Mouse (Mus musculus) myocyte (in vitro differentiated cells): ENCODE measurements around the gene Zfhx3.

Source experiments
- MAX ChIP-seq: IDR thresholded peaks from one replicate; pipeline ENCODE4 v1.6.1; 2011; ENCODE audit warnings: low read depth, mild to moderate bottlenecking, control low read depth
- MYOD1 ChIP-seq, 3 experiments: IDR thresholded peaks; one replicate each; pipeline ENCODE4 v1.6.1; 2011; ENCODE audit warnings: control low read depth in 2 of 3, low read depth in 2 of 3, mild to moderate bottlenecking in 2 of 3, moderate library complexity in 1 of 3; ENCODE audit not compliant: insufficient read length in 2 of 3, control insufficient read depth in 1 of 3
- POLR2A ChIP-seq: IDR thresholded peaks from one replicate; pipeline ENCODE4 v1.6.1; 2011; ENCODE audit warnings: low read depth, mild to moderate bottlenecking, control low read depth, moderate library complexity; ENCODE audit not compliant: insufficient read length
- REST ChIP-seq: IDR thresholded peaks from one replicate; pipeline ENCODE4 v1.6.1; 2011; ENCODE audit warnings: mild to moderate bottlenecking, control low read depth, moderate library complexity; ENCODE audit not compliant: insufficient read depth, insufficient read length
- TCF12 ChIP-seq: IDR thresholded peaks from one replicate; pipeline ENCODE4 v1.6.1; 2011; ENCODE audit warnings: mild to moderate bottlenecking, control low read depth; ENCODE audit not compliant: poor library complexity, insufficient read depth, severe bottlenecking
- USF1 ChIP-seq: IDR thresholded peaks from one replicate; pipeline ENCODE4 v1.6.1; 2011; ENCODE audit warnings: low read depth, mild to moderate bottlenecking, control low read depth, moderate library complexity

DNA sequence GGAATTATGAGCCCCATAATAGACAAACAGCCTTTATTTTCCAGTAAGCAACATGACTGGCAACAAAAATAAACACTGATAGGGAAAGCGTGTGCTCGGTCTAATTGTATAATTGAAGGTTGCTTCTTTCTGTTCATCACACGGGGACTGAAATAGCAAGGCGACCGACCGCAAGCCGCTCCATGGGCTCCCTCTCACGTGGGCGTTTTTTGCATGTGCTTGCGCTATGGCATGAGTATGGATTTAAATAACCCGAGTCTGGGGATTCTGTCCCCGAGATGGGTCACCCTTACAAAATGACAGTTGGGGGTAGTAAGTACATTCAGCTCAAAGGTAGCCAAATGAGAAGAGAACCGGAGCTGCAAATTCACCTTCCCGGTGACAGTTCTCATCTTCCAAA, 405.9 kb downstream of the Zfhx3 start:
- no peak for TF ChIP-seq REST
- no peak for TF ChIP-seq POLR2A
- no peak for TF ChIP-seq MAX
- TF ChIP-seq MYOD1 (IDR thresholded peaks at IDR 0.05; ENCODE audit: control insufficient read depth in 1 of 3, insufficient read length in 2 of 3, low read depth in 2 of 3): no peak
- TF ChIP-seq USF1: no peak
- TF ChIP-seq TCF12: no peak
